Mouse (Mus musculus): Measurements from ENCODE around the gene Dner.

- no peak for TF ChIP-seq POLR2A (IDR thresholded peaks at IDR 0.05; ENCODE audit: extremely low read depth, insufficient read depth, low read length)
- no peak for TF ChIP-seq CTCF (IDR thresholded peaks at IDR 0.05; ENCODE audit: low read depth, low read length)
Measured at GRCm38 (mm10) chr1:84721942-84722341, 25.9 kb upstream of the Dner start.

Measured in liver, adult 2 months (tissue).